Mouse (Mus musculus) heart, embryonic 14.5 days (tissue): ENCODE results near the gene Gtf3c3. TPM values are rescaled to one million over a fixed set of nuclear protein-coding genes. Genes with fewer than 3 reads are reported as not detected.
A peak's percentile ranks its signal among the peaks of the same experiment; 100 is the strongest.

Experiments
- ATAC-seq: fragments of 200-750 bp; cut with Nextera tagmentation; 2 replicates; pipeline ENCODE4 v1.8.0; 2017; ENCODE audit warnings: low read depth, moderate TSS enrichment; ENCODE audit not compliant: insufficient number of reproducible peaks, insufficient read depth, low FRiP score
- H3K27ac ChIP-seq, 2 experiments: fragments of 200-500 bp in 1 of 2; fragments of 300-500 bp in 1 of 2; sonication (generic) in 1 of 2; replicated peaks in 1 of 2; 2 replicates each; pipeline ENCODE4 v1.5.1; 2012 to 2014; ENCODE audit warnings: low read depth in 2 of 2, low read length in 2 of 2, control low read depth in 1 of 2, mild to moderate bottlenecking in 1 of 2, mixed read lengths in 1 of 2; ENCODE audit not compliant: control insufficient read depth in 1 of 2, insufficient read depth in 1 of 2
- H3K27me3 ChIP-seq: fragments of 300-500 bp; sonication (generic); 2 replicates; pipeline ENCODE4 v1.6.1; 2014; ENCODE audit warnings: mild to moderate bottlenecking, low read length, control low read depth; ENCODE audit not compliant: control insufficient read depth, insufficient read depth
- H3K36me3 ChIP-seq: fragments of 300-500 bp; sonication (generic); 2 replicates; pipeline ENCODE4 v1.6.1; 2014; ENCODE audit warnings: mild to moderate bottlenecking, control low read depth, low read length, mixed read lengths; ENCODE audit not compliant: control insufficient read depth, insufficient read depth
- H3K4me1 ChIP-seq, 2 experiments: fragments of 200-500 bp in 1 of 2; fragments of 300-500 bp in 1 of 2; sonication (generic) in 1 of 2; 2 replicates each; pipeline ENCODE4 v1.6.1; 2012 to 2014; ENCODE audit warnings: low read length in 2 of 2, control low read depth in 1 of 2, mixed read lengths in 1 of 2; ENCODE audit not compliant: control insufficient read depth in 2 of 2, insufficient read depth in 2 of 2
- H3K4me2 ChIP-seq: fragments of 300-500 bp; sonication (generic); 2 replicates; pipeline ENCODE4 v1.6.1; 2014; ENCODE audit warnings: mild to moderate bottlenecking, low read length
- H3K4me3 ChIP-seq, 2 experiments: fragments of 200-500 bp in 1 of 2; fragments of 300-500 bp in 1 of 2; sonication (generic) in 1 of 2; 2 replicates each; pipeline ENCODE4 v1.5.1; 2012 to 2014; ENCODE audit warnings: low read length in 2 of 2, mild to moderate bottlenecking in 2 of 2, control low read depth in 1 of 2, low read depth in 1 of 2, moderate library complexity in 1 of 2; ENCODE audit not compliant: control insufficient read depth in 1 of 2, insufficient read depth in 1 of 2
- H3K9ac ChIP-seq: fragments of 300-500 bp; sonication (generic); 2 replicates; pipeline ENCODE4 v1.6.1; 2014; ENCODE audit warnings: mild to moderate bottlenecking, low read length
- H3K9me3 ChIP-seq: fragments of 300-500 bp; sonication (generic); 2 replicates; pipeline ENCODE4 v1.6.1; 2016; ENCODE audit warnings: low read length, control low read depth; ENCODE audit not compliant: control insufficient read depth
- WGBS: fragments of 180-500 bp; shearing (Covaris S2); extraction: QIAGEN DNeasy Blood & Tissue Kit; methylation state at CpG from one replicate; pipeline ENCODE4 v1.1.7; 2014; 5-methylcytosine and 5-hydroxymethylcytosine counted together
- polyA plus RNA-seq: library from polyadenylated mRNA; unstranded; fragments of >200 nt; fragmentation: Nextera tagmentation; extraction: Ambion mirVana; gene quantifications from 2 replicates; pipeline ENCODE4 v1.2.1, GENCODE M21; 2014

The Gtf3c3 gene
- polyA plus RNA-seq, 1 experiment from 2014 or later, result 18.4 TPM

DNA sequence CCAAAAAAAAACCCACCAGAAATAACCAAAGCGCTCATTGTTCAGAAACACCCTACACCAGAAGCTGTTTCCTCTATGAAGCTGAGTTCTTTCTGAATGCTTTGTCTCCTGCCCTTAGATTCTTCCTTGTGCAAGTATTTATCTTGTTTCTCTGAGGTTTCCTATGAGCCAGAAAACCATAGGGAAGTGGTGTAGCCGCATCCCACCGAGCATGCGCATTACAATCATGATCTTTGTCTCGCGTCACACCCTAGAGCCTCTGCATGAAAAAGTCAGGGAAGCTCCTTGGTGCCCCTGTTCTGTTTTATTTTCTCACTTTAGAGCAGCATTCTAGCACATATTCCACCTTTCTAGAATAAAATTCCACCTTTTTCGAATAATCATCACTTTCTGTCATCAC is 4.9 kb upstream of the Gtf3c3 start:
- Histone ChIP-seq H3K4me2 (no peak overlapping the region), H3K4me1 (no peaks in the 10 kb centered on the region), H3K27me3 (peaks cover 3% of the 10 kb centered on the region; the same call in 1 of the 2 replicates), H3K9ac (no peak overlapping the region), H3K36me3 (no peaks in the 10 kb centered on the region), H3K27ac (no peak overlapping the region), H3K9me3 (no peaks in the 10 kb centered on the region), H3K4me3 (no peak overlapping the region)
- no peak for ATAC-seq
- 47% methylated on average over 7 of the region's 7 CpGs for WGBS

DNA sequence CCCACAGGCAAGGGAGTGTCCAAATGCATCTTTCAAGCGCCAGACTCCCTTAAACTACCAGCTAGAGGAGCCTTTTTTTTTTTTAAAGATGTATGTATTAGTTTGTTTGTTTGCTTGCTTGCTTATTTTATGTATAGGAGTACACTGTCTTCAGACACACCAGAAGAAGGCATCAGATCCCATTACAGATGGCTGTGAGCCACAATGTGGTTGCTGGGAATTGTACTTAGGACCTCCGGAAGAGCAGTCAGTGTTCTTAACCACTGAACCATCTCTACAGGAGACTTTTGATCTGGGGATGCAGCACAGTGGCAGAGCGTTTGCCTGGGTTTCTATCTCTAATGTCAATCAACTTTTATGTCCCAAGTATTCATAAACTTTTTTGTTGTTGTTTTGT is 307 bp upstream of the Gtf3c3 start:
- Histone ChIP-seq H3K9me3 (no peaks in the 10 kb centered on the region), H3K4me2 (peak overlapping the region; percentile 89), H3K27me3 (no peaks in the 10 kb centered on the region), H3K27ac (no peak overlapping the region), H3K4me1 (peaks cover 0 to 7% of the 10 kb centered on the region in 2 experiments; a peak in 1 of 4 replicates), H3K4me3 (peak overlapping the region; percentile 90 to 97), H3K36me3 (peaks cover 10% of the 10 kb centered on the region), H3K9ac (peak overlapping the region; percentile 95)
- ATAC-seq, result no peak
- 51% methylated on average over 3 of the region's 3 CpGs for WGBS

DNA sequence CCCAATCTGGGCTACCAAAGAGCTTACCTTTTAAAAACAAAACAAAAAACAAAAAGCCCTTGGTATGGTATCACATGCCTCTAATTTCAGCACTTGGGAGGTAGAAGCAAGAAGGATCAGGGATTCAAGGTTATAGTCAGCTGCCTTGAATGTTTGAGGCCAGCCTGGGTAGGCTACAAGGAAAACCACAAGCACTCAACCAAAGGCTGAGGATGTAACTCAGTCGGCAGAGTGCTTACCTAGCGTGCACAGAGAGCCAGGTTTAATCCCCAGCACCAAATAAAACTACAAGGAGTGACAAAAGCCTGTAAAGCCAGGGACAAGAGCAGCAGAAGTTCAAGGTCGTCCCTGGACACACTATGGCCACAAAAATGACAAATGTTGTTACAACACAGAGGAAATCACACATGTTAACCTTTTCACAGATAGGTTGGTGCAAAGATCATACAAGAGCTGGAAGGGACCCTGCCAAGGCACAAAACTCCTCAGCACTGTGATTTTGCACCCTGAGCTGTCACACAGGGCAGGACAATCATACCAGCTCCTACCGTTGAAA is 16.5 kb downstream of the Gtf3c3 start:
- Histone ChIP-seq H3K9me3 (no peaks in the 10 kb centered on the region), H3K9ac (no peak overlapping the region), H3K4me2 (no peak overlapping the region), H3K4me1 (no peaks in the 10 kb centered on the region), H3K36me3 (peaks cover 93% of the 10 kb centered on the region), H3K27me3 (no peaks in the 10 kb centered on the region), H3K4me3 (no peak overlapping the region), H3K27ac (no peak overlapping the region)
- no peak for ATAC-seq
- 90% methylated on average over 4 of the region's 4 CpGs for WGBS

DNA sequence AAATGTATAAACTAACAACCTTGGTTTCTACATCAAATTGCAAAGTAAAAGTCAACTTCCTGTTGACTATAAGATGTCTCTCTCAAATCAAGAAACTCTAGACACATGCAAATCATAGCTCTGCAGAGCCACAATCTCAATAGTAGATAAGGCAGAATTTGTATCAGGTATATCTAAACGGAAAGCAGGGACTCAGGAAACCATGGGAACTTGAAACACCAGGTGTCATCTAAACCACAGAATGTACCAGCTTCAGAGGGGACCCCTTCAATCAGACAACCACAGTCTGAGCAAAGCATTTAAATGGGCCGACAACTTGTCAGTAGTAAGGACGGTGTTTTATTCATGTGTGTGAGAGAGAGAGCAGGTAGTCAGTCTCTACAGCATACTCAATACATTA is 17.1 kb downstream of the Gtf3c3 start:
- WGBS, result 89% methylated on average over 3 of the region's 3 CpGs
- H3K9ac ChIP-seq, result no peak overlapping the region
- H3K27me3 ChIP-seq, result no peaks in the 10 kb centered on the region
- no peak overlapping the region for H3K4me2 ChIP-seq
- ATAC-seq, result no peak
- H3K4me3 ChIP-seq, result no peak overlapping the region
- H3K4me1 ChIP-seq, result no peaks in the 10 kb centered on the region
- no peaks in the 10 kb centered on the region for H3K9me3 ChIP-seq
- H3K27ac ChIP-seq, result no peak overlapping the region
- peaks cover 89% of the 10 kb centered on the region for H3K36me3 ChIP-seq

DNA sequence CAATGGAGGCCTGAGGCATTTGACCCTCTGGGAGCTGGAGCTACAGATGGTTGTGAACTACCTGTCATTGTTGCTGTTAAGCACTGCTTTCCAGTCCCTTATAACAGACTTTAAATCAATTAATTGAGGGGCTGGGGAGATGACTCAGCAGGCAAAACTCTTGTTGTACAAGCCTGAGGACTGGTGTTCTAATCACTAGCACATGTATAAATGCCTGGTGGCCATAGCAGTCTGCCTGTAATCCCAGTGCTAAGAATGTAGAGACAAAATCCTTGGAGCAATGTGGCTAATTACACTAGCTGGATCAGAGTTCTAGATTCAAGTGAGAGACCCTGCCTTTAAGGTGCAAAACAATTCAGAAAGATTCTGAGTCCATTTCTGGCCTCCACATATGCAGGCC is 36.0 kb downstream of the Gtf3c3 start:
- Histone ChIP-seq H3K4me2 (no peak overlapping the region), H3K27ac (no peak overlapping the region), H3K9ac (no peak overlapping the region), H3K4me3 (no peak overlapping the region), H3K4me1 (peaks cover 2 to 5% of the 10 kb centered on the region in 2 experiments; a peak in 3 of 4 replicates), H3K27me3 (no peaks in the 10 kb centered on the region), H3K9me3 (no peaks in the 10 kb centered on the region), H3K36me3 (peaks cover 74% of the 10 kb centered on the region)
- no peak for ATAC-seq

DNA sequence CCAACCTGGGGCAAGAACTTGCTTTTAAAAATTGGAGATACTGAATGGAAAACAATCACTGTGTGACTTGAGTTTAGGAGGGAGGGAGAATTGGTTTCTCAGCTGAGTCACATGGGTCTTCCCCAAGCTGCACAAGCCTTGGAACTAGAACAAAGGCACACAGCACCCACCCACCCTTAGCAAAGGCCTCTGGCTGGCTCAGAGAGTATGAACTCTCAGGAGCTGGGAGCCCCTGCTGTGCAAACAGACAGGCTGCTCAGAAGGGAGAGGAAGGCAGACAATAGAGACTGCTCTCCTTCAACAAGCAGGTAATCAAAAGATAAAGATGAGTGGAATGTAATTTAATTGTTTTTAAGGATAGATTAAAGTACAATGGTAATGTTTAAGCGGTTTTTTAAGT is 54.5 kb downstream of the Gtf3c3 start:
- ATAC-seq, result no peak
- WGBS, result 36% methylated on average over 1 of the region's 1 CpGs

DNA sequence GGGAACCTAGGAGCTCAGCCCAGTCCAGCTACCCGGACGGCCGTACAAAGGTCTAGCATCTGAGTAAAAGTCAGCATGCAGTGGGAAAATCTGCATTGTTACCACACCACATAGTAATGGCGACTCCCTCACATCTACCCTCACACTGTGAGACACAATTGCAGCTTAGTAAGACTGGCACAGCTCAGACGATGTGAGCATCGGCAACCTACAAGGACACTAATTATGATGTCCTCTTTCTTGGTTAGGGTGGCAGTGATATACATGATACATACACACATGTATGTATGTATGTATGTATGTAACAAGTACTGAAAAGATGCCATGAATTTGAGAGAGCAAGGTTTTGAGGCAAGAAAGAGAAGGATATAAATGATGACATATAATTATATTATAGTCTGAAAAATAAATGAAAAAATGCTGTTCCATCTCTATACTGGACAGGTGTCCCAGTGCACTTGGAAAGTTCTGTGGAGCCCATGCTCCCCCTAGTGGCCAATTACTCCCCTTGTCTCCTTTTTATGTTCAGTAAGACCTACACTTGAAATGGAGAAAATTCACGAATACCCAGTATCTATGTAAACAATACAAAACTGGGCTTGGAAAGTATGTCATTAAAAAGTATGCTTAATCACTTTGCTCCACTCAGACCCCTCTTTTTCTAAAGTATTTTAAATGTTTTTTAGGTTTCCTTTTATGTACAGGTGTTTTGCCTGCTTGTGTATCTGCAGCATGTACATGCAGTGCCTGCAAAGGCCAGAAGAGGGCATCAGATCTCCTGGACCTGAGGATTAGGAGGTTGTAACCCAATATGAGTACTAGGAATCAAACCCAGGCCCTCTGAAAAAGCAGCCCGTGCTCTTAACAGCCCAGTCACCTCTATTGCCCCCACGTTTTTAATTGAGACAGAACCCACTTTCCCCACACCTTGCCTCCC is 57.5 kb downstream of the Gtf3c3 start:
- 85% methylated on average over 9 of the region's 9 CpGs for WGBS
- Histone ChIP-seq H3K4me3 (no peak overlapping the region), H3K4me1 (peaks cover 3 to 5% of the 10 kb centered on the region in 2 experiments; a peak in 2 of 4 replicates), H3K27ac (no peak overlapping the region), H3K9me3 (no peaks in the 10 kb centered on the region), H3K9ac (no peak overlapping the region), H3K4me2 (no peak overlapping the region), H3K27me3 (no peaks in the 10 kb centered on the region), H3K36me3 (no peaks in the 10 kb centered on the region)
- no peak for ATAC-seq

More for the DNA sequence above, 54.5 kb downstream of the Gtf3c3 start:
- Histone ChIP-seq H3K36me3 (no peaks in the 10 kb centered on the region), H3K4me3 (no peak overlapping the region), H3K9me3 (no peaks in the 10 kb centered on the region), H3K4me1 (no peaks in the 10 kb centered on the region), H3K27me3 (no peaks in the 10 kb centered on the region), H3K27ac (no peak overlapping the region), H3K4me2 (no peak overlapping the region), H3K9ac (no peak overlapping the region)
